In the genomic region with DNA sequence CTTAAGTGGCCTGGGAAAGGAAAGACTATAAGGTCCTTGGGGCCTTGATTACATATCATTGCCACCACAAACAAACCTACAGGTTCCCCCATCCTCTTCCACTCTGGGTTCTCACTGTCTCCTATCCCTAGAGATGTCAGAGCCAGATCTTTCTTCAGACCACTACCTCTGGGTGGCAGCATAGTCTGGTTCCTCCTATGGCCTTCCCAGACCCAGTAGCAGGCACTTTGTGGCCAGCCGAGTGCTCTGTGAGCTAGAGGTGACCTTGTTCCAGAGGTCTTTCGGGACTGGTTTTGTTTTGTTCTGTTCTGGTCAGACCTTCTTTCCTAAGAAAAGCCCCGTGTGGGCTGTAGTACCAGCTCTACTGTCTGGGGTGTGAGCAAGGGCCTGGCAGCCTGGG, we compare ENCODE assay signal across 9 mouse cellular contexts. TPM values are rescaled to one million over a fixed set of nuclear protein-coding genes. Genes with fewer than 3 reads are reported as not detected.
A peak's percentile ranks its signal among the peaks of the same experiment; 100 is the strongest.
DNase-seq lines count a peak whose midpoint lies in the region; ATAC-seq and TF ChIP-seq lines count a peak whose summit lies in the region.
"Had no signal": no experiment of that assay in that cellular context is flagged by ENCODE, and none has a peak within 500 bp of the region (broad histone marks: within the 10 kb centered on the region; RNA-seq: fewer than 3 reads in every experiment).

No protein-coding gene starts in this region.

- H3K27me3 ChIP-seq in kidney, embryonic 15.5 days: no peaks in the 10 kb centered on the region
- no peaks in the 10 kb centered on the region for H3K27me3 ChIP-seq in lung, postnatal 0 days (replicated peaks; ENCODE audit: insufficient read depth, low read length)
- no peaks in the 10 kb centered on the region for H3K27me3 ChIP-seq in midbrain, embryonic 15.5 days (replicated peaks)

- no peaks in the 10 kb centered on the region for H3K9me3 ChIP-seq in kidney, embryonic 15.5 days (replicated peaks)
- no peaks in the 10 kb centered on the region for H3K9me3 ChIP-seq in lung, postnatal 0 days (ENCODE audit: low read length)
- no peaks in the 10 kb centered on the region for H3K9me3 ChIP-seq in midbrain, embryonic 15.5 days
- H3K9me3 ChIP-seq: liver, embryonic 15.5 days had no signal

- TF ChIP-seq CTCF in lung, postnatal 0 days (IDR thresholded peaks at IDR 0.05): peak; percentile 63

- no peak overlapping the region for H3K4me3 ChIP-seq in kidney, embryonic 15.5 days (replicated peaks)
- no peak overlapping the region for H3K4me3 ChIP-seq in lung, postnatal 0 days (ENCODE audit: low read depth, low read length)
- H3K4me3 ChIP-seq in midbrain, embryonic 15.5 days: no peak overlapping the region
- H3K4me3 ChIP-seq: liver, embryonic 15.5 days had no signal

- no peak for ATAC-seq in kidney, embryonic 15.5 days (replicated peaks; ENCODE audit: low FRiP score)
- ATAC-seq in lung, postnatal 0 days: 0 out of 2 replicates have a peak, but pooled peaks have one; percentile 10
- ATAC-seq in midbrain, embryonic 15.5 days (replicated peaks): no peak

- no peaks in the 10 kb centered on the region for H3K36me3 ChIP-seq in kidney, embryonic 15.5 days
- H3K36me3 ChIP-seq in lung, postnatal 0 days (ENCODE audit: insufficient read depth, low read length): no peaks in the 10 kb centered on the region
- no peaks in the 10 kb centered on the region for H3K36me3 ChIP-seq in midbrain, embryonic 15.5 days (replicated peaks)
- H3K36me3 ChIP-seq: liver, embryonic 15.5 days had no signal

- no peak overlapping the region for H3K9ac ChIP-seq in kidney, embryonic 15.5 days
- no peak overlapping the region for H3K9ac ChIP-seq in lung, postnatal 0 days (replicated peaks; ENCODE audit: low read depth)
- H3K9ac ChIP-seq in midbrain, embryonic 15.5 days: no peak overlapping the region
- H3K9ac ChIP-seq: liver, embryonic 15.5 days had no signal

- peaks cover 15% of the 10 kb centered on the region for H3K4me1 ChIP-seq in kidney, embryonic 15.5 days
- peaks cover 6% of the 10 kb centered on the region for H3K4me1 ChIP-seq in lung, postnatal 0 days (ENCODE audit: insufficient read depth, low read depth, low read length)
- H3K4me1 ChIP-seq in midbrain, embryonic 15.5 days: no peaks in the 10 kb centered on the region

- no peak overlapping the region for H3K27ac ChIP-seq in kidney, embryonic 15.5 days
- H3K27ac ChIP-seq in lung, postnatal 0 days (ENCODE audit: low read length): no peak overlapping the region
- no peak overlapping the region for H3K27ac ChIP-seq in midbrain, embryonic 15.5 days
- H3K27ac ChIP-seq: liver, embryonic 15.5 days had no signal

- H3K4me2 ChIP-seq in kidney, embryonic 15.5 days: no peak overlapping the region
- no peak overlapping the region for H3K4me2 ChIP-seq in lung, postnatal 0 days (replicated peaks; ENCODE audit: low read depth, low read length)
- no peak overlapping the region for H3K4me2 ChIP-seq in midbrain, embryonic 15.5 days
- H3K4me2 ChIP-seq: liver, embryonic 15.5 days had no signal

- DNase-seq in kidney, adult 9 months: peak; percentile 35
- DNase-seq in Muller cell, postnatal 12 days (ENCODE audit: inconsistent ontology term): peak; percentile 20
- peak; percentile 48 for DNase-seq in brain, adult 2 months (ENCODE audit: low read depth, low spot score)
- DNase-seq in lung, postnatal 0 days (ENCODE audit: low spot score): peak; percentile 55
- no peak for DNase-seq in spleen, adult 18-20 months
- DNase-seq in cerebellum, postnatal 36 days: no peak

- 49% methylated on average over 3 of the region's 3 CpGs for WGBS in kidney, embryonic 15.5 days
- WGBS in lung, postnatal 0 days: 51% methylated on average over 3 of the region's 3 CpGs
- WGBS in midbrain, embryonic 15.5 days: 74% methylated on average over 3 of the region's 3 CpGs

- TF ChIP-seq EP300 in lung, postnatal 0 days (IDR thresholded peaks at IDR 0.05): no peak

RNA-seq across cellular contexts. Expression of a gene that starts 39.0 kb away (rescaled TPM):
- 143 TPM in 2 replicates for polyA plus RNA-seq in kidney, embryonic 15.5 days (2015; fragmentation: Nextera tagmentation; extraction: Ambion mirVana)
- polyA plus RNA-seq in lung, postnatal 0 days (2015; fragmentation: Nextera tagmentation; extraction: Ambion mirVana): 103 and 105 TPM in 2 replicates
- 134 and 139 TPM in 2 replicates for polyA plus RNA-seq in midbrain, embryonic 15.5 days (2015; fragmentation: Nextera tagmentation; extraction: Ambion mirVana)

RNA-seq across cellular contexts. Expression of a gene that starts 39.1 kb away (rescaled TPM):
- polyA plus RNA-seq in kidney, embryonic 15.5 days (2015; fragmentation: Nextera tagmentation; extraction: Ambion mirVana): 62.6 and 63.3 TPM in 2 replicates
- polyA plus RNA-seq in lung, postnatal 0 days (2015; fragmentation: Nextera tagmentation; extraction: Ambion mirVana): 523 and 558 TPM in 2 replicates
- polyA plus RNA-seq in midbrain, embryonic 15.5 days (2015; fragmentation: Nextera tagmentation; extraction: Ambion mirVana): 58.3 and 59.9 TPM in 2 replicates

Comparison
In these comparisons a context has a peak if more than half of its experiments do, and no peak if none do; other contexts are left out.
1. DNase-seq: peak in kidney, adult 9 months (single experiment), Muller cell, postnatal 12 days (single experiment), brain, adult 2 months (single experiment) and lung, postnatal 0 days (single experiment); none in spleen, adult 18-20 months (0 of 2) and cerebellum, postnatal 36 days (0 of 2).